Mouse (Mus musculus): ENCODE measurements at regions not wholly inside any gene's neighbourhood (a gene's known extent, or its start where the extent isn't known, plus 50 kb on each side); places are given as distances from the start of the nearest gene placed in this dataset.

- no peaks in the 10 kb centered on the region for H3K27me3 ChIP-seq (ENCODE audit: control insufficient read depth, insufficient read depth, low read length)
- no peak overlapping the region for H3K4me3 ChIP-seq (ENCODE audit: low read length)
- H3K9ac ChIP-seq (ENCODE audit: low read depth, low read length), result no peak overlapping the region
- ATAC-seq (ENCODE audit: low FRiP score, low TSS enrichment), result no peak
- peaks cover 9% of the 10 kb centered on the region for H3K4me1 ChIP-seq (ENCODE audit: control insufficient read depth, insufficient read depth, low read length)
- H3K9me3 ChIP-seq (ENCODE audit: control insufficient read depth, low read length), result no peaks in the 10 kb centered on the region
- 58% methylated on average over 4 of the region's 4 CpGs for whole genome bisulfite sequencing
- no peaks in the 10 kb centered on the region for H3K36me3 ChIP-seq (ENCODE audit: control insufficient read depth, insufficient read depth, low read length)
- H3K27ac ChIP-seq (ENCODE audit: low read depth, low read length), result no peak overlapping the region
- no peak overlapping the region for H3K4me2 ChIP-seq (replicated peaks; ENCODE audit: low read depth, low read length)
Observed at GRCm38 (mm10) chr17:13662152-13662551, 98.2 kb upstream of the Afdn start.
